Mouse (Mus musculus): ENCODE data around the gene Tmem104. TPM values are rescaled to one million over a fixed set of nuclear protein-coding genes. Genes with fewer than 3 reads are reported as not detected.

Tmem104 gene
- polyA plus RNA-seq, 1 experiment from 2014 or later = 10.6 TPM

DNA sequence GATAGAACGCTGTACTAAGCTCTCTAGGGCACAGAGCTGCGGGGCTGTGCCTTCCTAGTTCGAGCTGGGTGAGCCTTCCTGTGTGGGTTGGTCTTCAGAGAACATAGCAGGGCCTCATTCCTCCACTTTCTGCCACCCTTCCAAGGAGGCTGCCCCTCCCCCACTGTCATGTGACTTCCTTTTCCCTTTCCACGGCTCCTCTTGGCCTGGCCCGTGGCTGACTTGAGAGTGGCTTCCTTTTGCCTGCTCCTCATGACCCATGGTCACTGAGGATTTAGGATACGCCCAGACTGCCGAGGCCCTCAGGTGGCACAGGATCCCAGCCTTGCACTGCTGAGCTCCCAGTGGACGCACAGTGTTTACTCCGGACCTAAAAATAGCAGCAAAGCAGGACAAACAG lies 4.9 kb downstream of the Tmem104 start:
- peaks cover 18% of the 10 kb centered on the region for H3K4me1 ChIP-seq (replicated peaks)
- no peaks in the 10 kb centered on the region for H3K9me3 ChIP-seq
- no peak for DNase-seq (ENCODE audit: low spot score)
- H3K36me3 ChIP-seq = peaks cover 17% of the 10 kb centered on the region
- 0 out of 2 replicates have a peak overlapping the region, but pooled peaks have one; percentile 62 for H3K27ac ChIP-seq
- no peak overlapping the region for H3K4me3 ChIP-seq
- H3K27me3 ChIP-seq (ENCODE audit: insufficient read depth, poor library complexity, severe bottlenecking) = no peaks in the 10 kb centered on the region
- 82% methylated on average over 9 of the region's 9 CpGs for WGBS

DNA sequence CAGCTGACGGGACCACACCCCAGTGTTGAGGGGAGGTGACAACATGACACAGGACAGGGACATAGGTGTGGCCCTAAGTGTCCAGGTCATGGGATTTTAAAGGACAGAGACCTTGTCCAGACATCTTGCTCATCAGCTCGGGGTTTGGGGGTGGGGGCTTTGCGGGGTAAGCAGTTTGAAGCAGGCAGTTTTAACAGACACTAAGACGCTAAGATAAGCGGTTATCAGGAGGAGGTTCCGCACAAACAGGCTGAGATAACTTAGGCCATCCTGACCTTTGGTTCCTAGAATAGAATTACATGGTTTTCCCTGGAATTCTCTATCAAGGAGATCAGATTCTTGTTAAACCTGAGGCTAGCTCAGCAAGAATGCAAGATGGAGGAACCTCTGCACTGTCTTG lies 7.4 kb downstream of the Tmem104 start:
- Histone ChIP-seq H3K9me3 (no peaks in the 10 kb centered on the region), H3K4me3 (no peak overlapping the region), H3K4me1 (replicated peaks) (peaks cover 11% of the 10 kb centered on the region; the same call in 1 of the 2 replicates), H3K36me3 (peaks cover 29% of the 10 kb centered on the region), H3K27me3 (ENCODE audit: insufficient read depth, poor library complexity, severe bottlenecking) (no peaks in the 10 kb centered on the region), H3K27ac (no peak overlapping the region)
- WGBS = 90% methylated on average over 6 of the region's 6 CpGs
- DNase-seq (ENCODE audit: low spot score) = no peak

DNA sequence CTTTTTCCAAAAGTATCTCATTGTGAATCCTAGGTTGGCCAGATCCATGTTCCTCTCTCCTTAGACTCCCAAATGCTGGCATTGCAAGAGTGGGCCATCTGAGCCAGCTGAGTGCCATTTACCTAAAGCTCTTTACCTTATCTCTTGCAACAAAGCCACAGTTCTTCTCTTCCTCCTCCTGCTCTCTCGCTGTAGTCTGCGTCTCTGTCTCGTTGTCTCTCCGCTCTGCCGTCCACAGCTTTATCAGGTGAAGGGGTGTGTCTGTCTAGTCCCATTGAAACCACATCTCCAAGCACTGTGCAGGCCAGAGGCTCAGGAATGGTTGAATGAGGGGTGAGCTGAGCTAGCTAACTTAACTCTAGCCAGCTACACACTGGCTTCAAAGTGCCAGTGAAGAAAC lies 8.6 kb downstream of the Tmem104 start:
- no peak overlapping the region for H3K4me3 ChIP-seq
- no peak for DNase-seq (ENCODE audit: low spot score)

DNA sequence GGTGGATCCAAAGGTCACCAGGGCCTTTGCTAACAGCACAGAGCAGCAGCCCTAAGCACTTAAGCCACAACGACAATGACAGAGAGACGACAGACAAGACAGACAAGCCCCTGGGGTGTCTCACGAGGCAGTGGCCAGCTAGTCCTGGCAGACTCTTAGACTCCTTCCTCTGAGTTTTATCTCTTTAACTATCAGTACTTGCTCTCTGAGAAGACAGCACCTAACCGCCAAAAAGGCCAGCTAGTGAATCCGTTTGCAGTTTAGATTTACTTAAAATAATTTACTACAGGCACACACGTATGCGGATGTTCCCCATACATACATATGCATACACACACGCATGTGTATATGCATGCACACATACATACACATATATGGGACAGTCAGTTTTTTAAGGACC lies 10.3 kb downstream of the Tmem104 start:
- Histone ChIP-seq H3K4me1 (replicated peaks) (peaks cover 15% of the 10 kb centered on the region), H3K9me3 (no peaks in the 10 kb centered on the region), H3K36me3 (peaks cover 35% of the 10 kb centered on the region), H3K27ac (no peak overlapping the region), H3K4me3 (no peak overlapping the region), H3K27me3 (ENCODE audit: insufficient read depth, poor library complexity, severe bottlenecking) (no peaks in the 10 kb centered on the region)
- WGBS = 83% methylated on average over 8 of the region's 8 CpGs
- DNase-seq (ENCODE audit: low spot score) = no peak

More for the DNA sequence above, 8.6 kb downstream of the Tmem104 start:
- 89% methylated on average over 5 of the region's 5 CpGs for WGBS
- Histone ChIP-seq H3K4me1 (replicated peaks) (peaks cover 14% of the 10 kb centered on the region; the same call in 1 of the 2 replicates), H3K36me3 (peaks cover 28% of the 10 kb centered on the region), H3K9me3 (no peaks in the 10 kb centered on the region), H3K27me3 (ENCODE audit: insufficient read depth, poor library complexity, severe bottlenecking) (no peaks in the 10 kb centered on the region), H3K27ac (no peak overlapping the region)

DNA sequence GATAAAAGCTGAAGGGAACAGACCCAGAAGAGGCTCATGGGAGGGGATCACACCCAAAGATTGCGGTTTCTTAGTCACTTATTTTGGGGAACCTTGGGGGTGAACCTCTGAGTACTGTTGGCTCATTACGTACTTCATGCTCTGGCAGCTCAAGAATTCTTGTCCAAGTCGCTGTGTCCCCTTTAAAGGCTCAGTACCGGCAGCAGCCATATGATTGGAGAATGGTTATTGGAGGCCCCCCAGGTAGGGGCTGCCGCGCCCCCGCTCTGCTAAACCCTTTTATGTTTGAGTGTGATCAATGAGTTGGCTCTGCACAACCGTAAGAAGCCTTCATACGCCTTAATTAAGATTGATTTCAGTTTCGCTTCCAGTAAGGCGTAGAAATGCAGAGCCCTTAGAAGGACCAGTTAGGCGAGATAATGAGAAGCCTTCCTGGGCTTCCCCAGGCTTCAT lies 11.7 kb downstream of the Tmem104 start:
- H3K27me3 ChIP-seq (ENCODE audit: insufficient read depth, poor library complexity, severe bottlenecking) = no peaks in the 10 kb centered on the region; the same call in 1 of the 2 replicates
- peaks cover 22% of the 10 kb centered on the region for H3K4me1 ChIP-seq (replicated peaks)
- DNase-seq (ENCODE audit: low spot score) = no peak
- no peak overlapping the region for H3K27ac ChIP-seq
- no peak overlapping the region for H3K4me3 ChIP-seq
- 68% methylated on average over 12 of the region's 12 CpGs for WGBS
- H3K9me3 ChIP-seq = no peaks in the 10 kb centered on the region
- peaks cover 35% of the 10 kb centered on the region for H3K36me3 ChIP-seq

DNA sequence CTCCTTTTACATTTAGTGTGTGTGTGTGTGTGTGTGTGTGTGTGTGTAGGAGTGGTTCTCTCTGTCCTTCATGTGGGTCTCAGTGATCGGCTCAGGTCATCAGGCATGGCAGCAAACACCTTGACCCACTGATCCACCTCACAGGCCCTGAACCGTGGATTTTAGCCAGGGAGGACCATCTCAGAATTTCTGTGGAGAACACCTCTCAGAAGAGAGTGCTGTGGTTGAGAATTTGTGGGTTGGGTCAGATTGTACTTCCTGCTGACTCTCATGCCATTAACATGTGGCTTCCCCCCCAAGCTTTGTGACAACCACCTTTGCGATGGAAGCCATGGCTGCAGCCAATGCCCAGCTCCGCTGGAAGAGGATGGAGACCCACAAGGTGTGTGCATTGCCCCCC lies 13.2 kb downstream of the Tmem104 start:
- Histone ChIP-seq H3K9me3 (no peaks in the 10 kb centered on the region), H3K27ac (no peak overlapping the region), H3K4me3 (no peak overlapping the region), H3K27me3 (ENCODE audit: insufficient read depth, poor library complexity, severe bottlenecking) (peaks cover 2% of the 10 kb centered on the region), H3K4me1 (replicated peaks) (peaks cover 25% of the 10 kb centered on the region), H3K36me3 (peaks cover 44% of the 10 kb centered on the region)
- 89% methylated on average over 4 of the region's 4 CpGs for WGBS
- no peak for DNase-seq (ENCODE audit: low spot score)

DNA sequence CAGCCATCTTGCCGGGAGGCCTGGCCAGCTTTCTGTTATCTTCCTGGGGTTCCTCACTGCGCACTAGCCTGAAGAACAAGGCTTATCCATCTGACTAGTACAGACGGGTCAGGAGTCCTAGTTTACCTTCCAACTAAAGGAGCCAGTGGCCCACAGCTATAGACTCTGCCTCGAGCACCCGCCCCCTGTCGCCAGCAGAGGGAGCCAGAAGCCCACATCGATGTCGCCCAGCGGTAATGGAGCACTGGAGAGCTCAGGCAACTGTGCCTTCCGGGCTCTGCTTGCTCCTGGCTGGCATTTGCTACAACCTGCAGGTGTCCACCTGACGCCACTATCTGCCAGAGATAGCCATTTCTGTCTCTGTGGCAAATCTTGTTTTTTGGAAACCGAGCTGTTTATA lies 15.0 kb downstream of the Tmem104 start:
- Histone ChIP-seq H3K27ac (peak overlapping the region; percentile 45; the same call in 1 of the 2 replicates), H3K9me3 (no peaks in the 10 kb centered on the region), H3K4me3 (no peak overlapping the region), H3K27me3 (ENCODE audit: insufficient read depth, poor library complexity, severe bottlenecking) (peaks cover 7% of the 10 kb centered on the region), H3K4me1 (replicated peaks) (peaks cover 43% of the 10 kb centered on the region), H3K36me3 (peaks cover 58% of the 10 kb centered on the region)
- WGBS = 16% methylated on average over 12 of the region's 12 CpGs
- peak; percentile 85 for DNase-seq (ENCODE audit: low spot score)

DNA sequence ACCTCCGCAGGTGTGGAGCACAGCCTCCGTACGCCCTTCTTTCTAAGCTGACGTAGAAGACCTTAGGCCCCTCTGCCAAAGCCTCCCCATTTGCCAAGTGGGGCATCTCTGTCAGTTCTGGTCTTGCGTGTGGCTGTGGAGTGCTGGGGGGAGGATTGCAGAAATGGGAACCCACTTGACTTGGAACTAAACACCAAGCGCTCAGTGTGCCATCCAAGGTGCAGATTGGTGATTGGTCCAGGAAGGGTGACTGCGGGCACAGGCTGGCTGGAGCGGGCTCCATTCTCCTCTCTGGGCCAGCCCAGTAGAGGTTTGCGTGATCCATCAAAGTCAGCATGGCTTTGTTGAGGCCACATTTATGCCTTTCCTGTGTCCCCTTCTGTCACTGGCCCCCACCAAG lies 15.5 kb downstream of the Tmem104 start:
- peak overlapping the region; percentile 45; the same call in 1 of the 2 replicates for H3K27ac ChIP-seq
- H3K36me3 ChIP-seq = peaks cover 59% of the 10 kb centered on the region
- peaks cover 9% of the 10 kb centered on the region for H3K27me3 ChIP-seq (ENCODE audit: insufficient read depth, poor library complexity, severe bottlenecking)
- no peaks in the 10 kb centered on the region for H3K9me3 ChIP-seq
- no peak for DNase-seq (ENCODE audit: low spot score)
- H3K4me1 ChIP-seq (replicated peaks) = peaks cover 48% of the 10 kb centered on the region
- no peak overlapping the region for H3K4me3 ChIP-seq
- 93% methylated on average over 9 of the region's 9 CpGs for WGBS

DNA sequence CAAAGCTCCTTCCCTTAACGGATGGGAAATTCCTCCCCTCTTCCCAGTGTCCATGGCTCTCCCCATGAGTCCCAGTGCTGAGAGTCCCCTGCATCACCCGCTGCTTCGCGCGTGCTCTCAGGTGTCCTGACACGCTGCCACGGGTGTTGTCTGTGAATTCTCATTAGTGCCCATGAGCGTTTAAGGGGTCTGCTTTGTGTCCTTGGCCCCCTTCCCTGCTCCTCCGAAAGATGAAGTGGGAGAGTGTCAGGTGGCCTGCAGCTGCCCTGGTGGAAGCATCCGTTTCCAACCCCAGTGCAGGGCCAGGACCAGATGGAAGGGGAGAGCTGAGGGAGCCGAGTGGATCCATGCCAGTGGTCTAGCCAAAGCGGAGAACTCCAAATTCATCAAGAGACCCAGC lies 20.8 kb downstream of the Tmem104 start:
- H3K27ac ChIP-seq = no peak overlapping the region
- peaks cover 76% of the 10 kb centered on the region for H3K4me1 ChIP-seq (replicated peaks)
- peaks cover 48% of the 10 kb centered on the region for H3K36me3 ChIP-seq
- no peaks in the 10 kb centered on the region for H3K9me3 ChIP-seq
- no peak for DNase-seq (ENCODE audit: low spot score)
- no peak overlapping the region for H3K4me3 ChIP-seq
- H3K27me3 ChIP-seq (ENCODE audit: insufficient read depth, poor library complexity, severe bottlenecking) = peaks cover 9% of the 10 kb centered on the region
- WGBS = 84% methylated on average over 12 of the region's 12 CpGs

DNA sequence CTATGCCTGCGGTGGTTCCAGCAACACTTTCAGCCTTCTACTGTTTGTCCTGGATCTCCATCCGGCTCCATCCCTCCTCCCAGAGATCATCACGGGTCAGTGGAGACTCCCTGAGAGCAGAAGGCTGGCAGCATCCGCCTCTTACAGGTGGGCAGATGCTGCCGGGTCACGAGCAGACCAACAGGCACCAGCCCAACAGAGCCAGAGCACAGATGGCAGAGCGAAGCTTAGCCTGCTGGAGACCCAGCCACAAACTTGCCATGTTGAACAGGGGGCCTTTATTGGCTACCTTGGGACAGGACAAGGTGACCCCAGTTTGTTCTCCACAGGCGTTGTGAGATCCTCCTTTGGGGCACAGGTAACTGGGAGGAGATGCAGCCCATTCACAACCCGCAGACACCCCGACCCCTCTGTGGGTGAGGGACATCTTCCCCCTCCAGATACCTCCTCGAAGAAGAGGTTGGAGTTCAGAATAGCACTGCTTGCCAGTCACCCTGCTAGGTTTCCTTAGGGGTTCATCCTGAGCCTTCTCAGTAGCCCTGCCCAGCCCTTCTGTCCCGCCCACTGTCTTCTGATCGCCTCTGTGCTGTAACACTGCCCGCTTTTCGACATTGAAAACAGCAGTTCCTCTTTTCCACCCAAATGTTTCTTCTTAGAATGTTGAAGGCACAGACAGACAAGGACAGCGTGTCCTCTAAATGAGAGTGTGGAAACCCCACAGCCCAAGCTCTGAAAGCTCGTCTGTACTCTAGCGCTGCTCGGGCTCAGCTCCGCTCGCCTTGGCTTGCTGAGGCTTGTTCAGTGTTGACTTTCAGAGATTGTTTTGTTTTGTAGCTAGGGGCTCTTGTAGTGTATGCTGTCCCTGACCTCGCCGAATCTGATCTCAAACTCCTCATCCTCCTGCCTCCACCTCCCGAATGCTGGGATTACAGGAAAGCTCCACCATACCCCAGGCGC lies 21.8 kb downstream of the Tmem104 start:
- Histone ChIP-seq H3K36me3 (peaks cover 48% of the 10 kb centered on the region), H3K9me3 (no peaks in the 10 kb centered on the region), H3K4me1 (replicated peaks) (peaks cover 79% of the 10 kb centered on the region), H3K27me3 (ENCODE audit: insufficient read depth, poor library complexity, severe bottlenecking) (peaks cover 9% of the 10 kb centered on the region), H3K4me3 (no peak overlapping the region), H3K27ac (peak overlapping the region; percentile 59)
- no peak for DNase-seq (ENCODE audit: low spot score)
- WGBS = 77% methylated on average over 25 of the region's 25 CpGs

DNA sequence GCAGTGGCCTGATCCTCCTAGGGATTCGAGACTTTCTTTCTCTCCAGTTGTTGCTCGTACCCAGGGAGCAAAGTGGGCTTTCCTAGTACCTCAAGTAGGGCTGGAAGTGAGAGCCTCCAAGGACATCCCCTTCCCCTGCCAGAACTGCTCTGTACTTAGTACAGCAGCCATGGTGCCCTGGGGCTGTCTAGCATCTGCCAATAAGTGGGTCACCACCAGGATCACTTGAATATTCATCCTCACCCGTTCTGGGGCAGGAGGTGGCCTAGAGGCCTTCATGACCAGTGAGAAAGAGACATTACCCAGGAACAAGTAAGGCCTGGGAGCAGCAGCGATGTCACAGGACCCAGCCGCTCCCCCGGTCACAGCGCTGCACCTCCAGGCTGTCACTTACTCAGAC lies 22.7 kb downstream of the Tmem104 start:
- DNase-seq (ENCODE audit: low spot score) = no peak
- Histone ChIP-seq H3K4me3 (no peak overlapping the region), H3K27ac (peak overlapping the region; percentile 59), H3K27me3 (ENCODE audit: insufficient read depth, poor library complexity, severe bottlenecking) (peaks cover 9% of the 10 kb centered on the region), H3K36me3 (peaks cover 45% of the 10 kb centered on the region), H3K4me1 (replicated peaks) (peaks cover 85% of the 10 kb centered on the region), H3K9me3 (no peaks in the 10 kb centered on the region)
- 76% methylated on average over 7 of the region's 7 CpGs for WGBS

DNA sequence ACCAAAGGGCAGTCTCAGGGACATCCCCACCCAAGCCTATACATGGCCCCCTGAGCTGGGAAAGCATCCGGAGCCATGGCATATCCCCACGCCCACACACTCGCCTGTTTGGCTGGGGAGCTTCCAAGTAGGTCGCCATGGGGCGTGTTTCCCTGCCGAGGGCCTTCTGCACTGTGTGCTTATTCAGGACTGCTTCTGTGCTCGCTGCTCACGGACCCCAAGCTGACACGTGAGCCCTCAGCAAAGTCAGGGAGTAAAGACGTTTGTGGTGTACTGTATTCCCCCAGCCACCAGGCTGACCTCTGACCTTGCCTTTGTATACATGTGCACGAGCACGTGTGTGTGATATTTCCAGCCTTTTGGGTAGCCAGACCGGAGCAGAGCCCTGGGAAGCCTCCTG lies 24.8 kb downstream of the Tmem104 start:
- Histone ChIP-seq H3K9me3 (no peaks in the 10 kb centered on the region), H3K27me3 (ENCODE audit: insufficient read depth, poor library complexity, severe bottlenecking) (peaks cover 2% of the 10 kb centered on the region; the same call in 1 of the 2 replicates), H3K36me3 (peaks cover 23% of the 10 kb centered on the region), H3K27ac (peak overlapping the region; percentile 2; the same call in 1 of the 2 replicates), H3K4me1 (replicated peaks) (peaks cover 74% of the 10 kb centered on the region), H3K4me3 (no peak overlapping the region)
- 48% methylated on average over 13 of the region's 13 CpGs for WGBS
- no peak for DNase-seq (ENCODE audit: low spot score)

DNA sequence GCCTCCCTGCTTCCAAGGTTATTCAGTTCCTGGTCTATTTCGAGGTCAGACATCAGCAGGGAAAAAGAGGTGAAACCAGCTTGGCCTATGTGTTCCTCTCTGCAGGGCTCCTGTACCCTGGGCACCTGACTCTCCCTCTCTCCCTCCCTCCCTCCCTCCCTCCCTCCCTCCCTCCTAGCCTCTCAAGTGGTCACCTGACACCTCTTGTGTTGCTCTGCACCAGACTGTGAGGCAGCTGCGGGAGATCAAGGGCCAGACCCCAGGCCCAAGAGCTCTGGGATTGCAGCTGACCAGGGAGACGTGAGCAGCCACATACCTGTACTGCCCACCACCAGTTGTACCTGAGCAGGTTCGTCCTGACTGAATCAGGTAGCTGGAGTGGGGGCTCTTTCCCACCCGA lies 27.8 kb downstream of the Tmem104 start:
- 43% methylated on average over 5 of the region's 5 CpGs for WGBS
- no peak for DNase-seq (ENCODE audit: low spot score)
- H3K27me3 ChIP-seq (ENCODE audit: insufficient read depth, poor library complexity, severe bottlenecking) = no peaks in the 10 kb centered on the region
- H3K4me3 ChIP-seq = no peak overlapping the region
- no peaks in the 10 kb centered on the region for H3K9me3 ChIP-seq
- H3K4me1 ChIP-seq (replicated peaks) = peaks cover 70% of the 10 kb centered on the region
- no peaks in the 10 kb centered on the region for H3K36me3 ChIP-seq
- H3K27ac ChIP-seq = 0 out of 2 replicates have a peak overlapping the region, but pooled peaks have one; percentile 40

All from hindbrain, embryonic 10.5 days (tissue).